Comparison of ENCODE assay signal across 13 mouse cellular contexts in the genomic region with DNA sequence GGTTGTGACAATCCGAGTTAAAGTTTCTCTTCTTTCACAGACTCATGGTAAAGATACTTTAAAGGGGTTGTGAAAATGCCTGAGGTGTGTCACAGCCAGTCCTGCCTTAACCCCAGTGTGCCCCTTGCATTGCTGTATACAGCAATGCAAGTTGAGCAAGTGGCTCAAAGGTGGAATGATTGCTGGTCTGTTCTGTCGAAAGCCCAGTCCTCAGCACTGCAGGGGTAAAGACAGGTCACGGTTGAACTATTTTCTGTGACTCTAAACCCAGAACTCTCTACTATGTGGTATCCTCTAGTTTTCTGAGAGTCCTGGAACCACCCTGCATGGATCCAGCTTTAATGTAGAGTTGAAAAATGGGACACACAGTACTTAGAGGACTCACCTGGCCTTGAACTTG.
"Had no signal": no experiment of that assay in that cellular context is flagged by ENCODE, and none has a peak within 500 bp of the region (broad histone marks: within the 10 kb centered on the region; RNA-seq: fewer than 3 reads in every experiment).

No protein-coding gene starts in this region.

- H3K9me3 ChIP-seq: liver, embryonic 13.5 days had no signal

- DNase-seq: kidney, postnatal 10 days; layer of hippocampus, adult 9-11 months; liver, embryonic 13.5 days; lung, adult 2 months; lung, postnatal 14 days; lung, postnatal 4 days; midbrain, embryonic 14.5 days; thymus, adult 18-20 months; thymus, postnatal 36 days had no signal

- H3K36me3 ChIP-seq: liver, embryonic 13.5 days had no signal

- H3K27me3 ChIP-seq: liver, embryonic 13.5 days had no signal

- H3K4me2 ChIP-seq: liver, embryonic 13.5 days; midbrain, embryonic 11.5 days had no signal

- ATAC-seq: inflammation-experienced regulatory T-cells, adult 6 months had no signal

- H3K4me3 ChIP-seq: layer of hippocampus, adult 2 months; left cerebral cortex, adult 2 months; liver, embryonic 13.5 days had no signal

- H3K27ac ChIP-seq: layer of hippocampus, adult 2 months; left cerebral cortex, adult 2 months; liver, embryonic 13.5 days had no signal

- H3K9ac ChIP-seq: liver, embryonic 13.5 days had no signal
